Mouse (Mus musculus) spleen, adult 2 months (tissue): ENCODE results near the gene Dkc1.

Source experiments
- CTCF ChIP-seq: fragments of 200-500 bp; IDR thresholded peaks from 2 replicates; pipeline ENCODE4 v1.5.1; 2011; ENCODE audit warnings: mild to moderate bottlenecking, inconsistent platforms; ENCODE audit not compliant: insufficient read depth, insufficient read length, insufficient replicate concordance; ENCODE audit errors: extremely low read depth
- POLR2A ChIP-seq: fragments of 200-500 bp; IDR thresholded peaks from 2 replicates; pipeline ENCODE4 v1.6.1; 2011; ENCODE audit warnings: low read depth, low read length, inconsistent platforms

DNA sequence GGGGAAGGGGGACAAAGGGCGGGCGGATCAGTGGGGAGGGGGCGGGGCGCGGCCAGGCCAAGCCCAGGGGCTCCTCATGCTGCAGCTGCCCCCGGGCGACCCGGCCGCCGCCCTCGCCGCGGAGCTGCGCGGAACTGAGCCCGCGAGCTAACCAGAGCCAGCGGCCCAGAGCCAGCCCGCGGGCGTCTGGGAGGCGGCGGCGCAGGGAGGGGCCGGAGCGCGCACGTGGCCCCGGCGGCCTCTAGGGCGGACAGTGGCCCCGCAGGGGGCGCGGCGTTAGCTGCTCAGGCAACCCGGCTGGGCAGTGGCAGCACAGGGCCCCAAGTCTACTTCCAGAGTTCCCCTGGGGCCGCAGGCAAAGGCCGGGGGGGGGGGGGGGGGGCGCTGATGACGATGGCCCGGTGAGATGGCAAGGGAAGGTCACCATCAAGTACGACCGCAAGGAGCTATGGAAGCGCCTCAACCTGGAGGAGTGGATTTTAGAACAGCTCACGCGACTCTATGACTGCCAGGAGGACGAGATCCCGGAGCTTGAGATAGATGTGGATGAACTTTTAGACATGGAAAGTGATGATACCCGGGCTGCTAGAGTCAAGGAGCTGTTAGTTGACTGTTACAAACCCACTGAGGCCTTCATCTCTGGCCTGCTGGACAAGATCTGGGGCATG, 60.1 kb downstream of the Dkc1 start:
- TF ChIP-seq CTCF (no peak), POLR2A (no peak)
